Mouse (Mus musculus) splenic B cell, adult 2 months (primary cell): ENCODE results near the gene Arl8b.

Source experiments
- DNase-seq: peaks from one replicate; pipeline ENCODE4 v3.0.0-alpha.2; 2011; ENCODE audit warnings: low read depth, low spot score
- H3K27me3 ChIP-seq: 2 replicates; pipeline ENCODE4 v1.6.1; 2012; ENCODE audit warnings: mild to moderate bottlenecking, low read length, moderate library complexity, mixed read lengths; ENCODE audit not compliant: control insufficient read depth, poor library complexity, insufficient read depth, severe bottlenecking
- H3K36me3 ChIP-seq: 2 replicates; pipeline ENCODE4 v1.6.1; 2012; ENCODE audit warnings: mild to moderate bottlenecking, low read length, moderate library complexity, mixed read lengths; ENCODE audit not compliant: control insufficient read depth, poor library complexity, insufficient read depth, severe bottlenecking

The Arl8b gene

DNA sequence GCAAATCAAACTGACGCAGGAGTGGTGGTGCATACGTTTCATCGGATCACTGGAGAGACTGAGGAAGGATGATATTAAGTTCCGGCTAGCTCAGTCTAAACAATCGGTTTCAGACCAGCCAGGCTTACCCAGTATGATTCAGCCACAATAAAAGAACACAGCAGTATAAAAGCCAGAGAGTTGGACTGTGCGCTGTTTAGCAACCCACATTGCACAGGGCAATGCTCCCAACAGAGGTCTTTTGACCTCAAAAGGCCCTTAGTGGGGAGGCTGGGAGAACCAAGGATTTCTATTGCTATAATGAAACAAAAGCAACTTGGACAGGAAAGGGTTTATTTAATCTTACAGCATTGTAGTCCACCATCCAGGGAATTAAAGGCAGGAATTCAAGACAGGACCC is 9.4 kb upstream of the Arl8b start:
- DNase-seq, result no peak
- H3K27me3 ChIP-seq, result no peaks in the 10 kb centered on the region
- H3K36me3 ChIP-seq, result no peaks in the 10 kb centered on the region

DNA sequence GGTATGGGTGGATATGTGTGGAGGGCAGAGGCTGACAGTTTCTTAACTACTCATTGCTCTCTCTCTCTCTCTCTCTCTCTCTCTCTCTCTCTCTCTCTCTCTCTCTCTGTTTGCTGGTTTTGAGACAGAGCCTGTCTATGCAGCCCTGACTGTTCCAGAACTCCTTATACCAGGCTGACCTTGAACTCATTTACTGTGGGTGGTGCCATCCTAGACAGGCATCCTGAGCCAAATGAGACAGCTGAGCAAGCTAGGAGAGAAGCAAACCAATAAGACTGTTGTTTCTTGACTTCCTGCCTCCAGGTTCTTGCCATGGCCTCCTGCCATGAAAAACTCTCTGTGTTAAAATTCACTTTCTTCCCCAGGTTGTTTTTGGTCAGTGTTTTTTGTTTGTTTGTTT is 6.6 kb upstream of the Arl8b start:
- no peaks in the 10 kb centered on the region for H3K27me3 ChIP-seq
- DNase-seq, result no peak
- no peaks in the 10 kb centered on the region for H3K36me3 ChIP-seq

DNA sequence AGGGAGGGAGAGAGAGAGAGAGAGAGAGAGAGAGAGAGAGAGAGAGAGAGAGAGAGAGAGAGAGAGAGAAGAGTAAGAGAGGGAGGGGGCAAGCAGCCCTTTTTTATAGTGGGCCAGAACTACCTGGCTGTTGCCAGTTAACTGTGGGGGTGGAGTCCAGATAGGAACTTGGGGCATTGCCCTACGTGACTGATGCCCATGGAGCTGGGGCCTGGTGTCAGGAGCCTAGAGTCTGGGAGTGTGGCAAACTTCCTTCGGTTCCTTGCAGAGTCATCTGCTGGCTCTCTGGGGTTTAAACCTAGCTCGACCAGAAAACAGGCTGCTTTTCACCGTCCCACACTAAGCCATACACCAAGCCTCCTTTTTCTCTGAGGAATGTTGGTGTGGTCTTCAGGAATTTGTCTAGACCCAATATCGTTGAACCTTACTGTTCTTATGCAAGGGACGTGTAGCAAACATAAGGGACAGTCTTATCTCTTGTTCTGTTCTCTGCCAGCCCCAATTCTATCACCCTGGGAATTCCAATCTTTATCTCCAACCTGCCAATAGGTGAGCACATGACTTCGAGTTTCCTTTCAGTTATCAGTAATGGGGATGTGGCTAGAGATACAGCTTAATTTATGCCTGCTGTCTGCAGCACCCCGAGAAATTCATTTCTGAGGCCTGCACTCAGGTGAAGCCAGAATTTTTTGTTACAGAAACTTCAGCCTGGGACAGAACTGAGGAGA is 5.2 kb upstream of the Arl8b start:
- no peak for DNase-seq
- Histone ChIP-seq H3K27me3 (no peaks in the 10 kb centered on the region), H3K36me3 (no peaks in the 10 kb centered on the region)

DNA sequence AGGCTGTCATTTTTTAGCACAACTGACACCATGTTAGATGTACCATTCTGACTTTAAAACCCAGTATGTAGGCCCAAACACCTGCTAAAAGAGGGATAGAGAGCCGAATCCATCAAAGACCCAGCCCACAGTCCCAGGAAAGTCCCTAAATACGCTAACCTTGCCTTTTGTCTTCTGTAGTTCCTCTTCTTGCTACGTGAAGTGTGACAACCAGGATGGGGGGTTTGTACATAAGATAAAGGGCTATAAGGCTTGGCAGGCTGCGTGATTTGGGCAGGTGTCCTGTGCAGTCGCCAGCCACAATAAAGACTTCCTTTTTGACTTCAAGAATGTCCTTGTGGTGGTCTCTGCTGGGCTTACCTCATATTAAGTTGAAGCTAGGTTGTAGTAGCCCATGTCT is 4.5 kb upstream of the Arl8b start:
- Histone ChIP-seq H3K36me3 (no peaks in the 10 kb centered on the region), H3K27me3 (no peaks in the 10 kb centered on the region)
- peak; percentile 78 for DNase-seq

DNA sequence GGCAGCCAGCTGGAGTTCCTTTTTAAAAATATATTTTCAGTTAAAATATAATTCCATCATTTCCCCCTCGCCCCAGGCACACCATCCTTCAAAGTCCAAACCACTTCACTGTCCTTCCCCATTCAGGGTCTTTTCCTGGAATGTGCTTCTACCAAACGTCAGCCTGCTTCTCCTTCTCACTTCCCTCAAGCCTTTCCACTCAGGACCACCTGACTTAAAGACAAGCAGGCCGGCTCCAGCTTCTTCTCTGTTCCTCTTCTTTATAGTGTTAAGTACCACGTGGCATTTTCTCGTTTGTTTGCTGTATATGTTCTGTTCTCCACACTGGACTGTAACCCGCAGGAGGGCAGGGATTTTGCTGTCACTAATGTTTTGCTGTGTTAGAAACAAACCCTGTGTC is 1.0 kb upstream of the Arl8b start:
- no peaks in the 10 kb centered on the region for H3K36me3 ChIP-seq
- H3K27me3 ChIP-seq, result no peaks in the 10 kb centered on the region
- peak; percentile 74 for DNase-seq

DNA sequence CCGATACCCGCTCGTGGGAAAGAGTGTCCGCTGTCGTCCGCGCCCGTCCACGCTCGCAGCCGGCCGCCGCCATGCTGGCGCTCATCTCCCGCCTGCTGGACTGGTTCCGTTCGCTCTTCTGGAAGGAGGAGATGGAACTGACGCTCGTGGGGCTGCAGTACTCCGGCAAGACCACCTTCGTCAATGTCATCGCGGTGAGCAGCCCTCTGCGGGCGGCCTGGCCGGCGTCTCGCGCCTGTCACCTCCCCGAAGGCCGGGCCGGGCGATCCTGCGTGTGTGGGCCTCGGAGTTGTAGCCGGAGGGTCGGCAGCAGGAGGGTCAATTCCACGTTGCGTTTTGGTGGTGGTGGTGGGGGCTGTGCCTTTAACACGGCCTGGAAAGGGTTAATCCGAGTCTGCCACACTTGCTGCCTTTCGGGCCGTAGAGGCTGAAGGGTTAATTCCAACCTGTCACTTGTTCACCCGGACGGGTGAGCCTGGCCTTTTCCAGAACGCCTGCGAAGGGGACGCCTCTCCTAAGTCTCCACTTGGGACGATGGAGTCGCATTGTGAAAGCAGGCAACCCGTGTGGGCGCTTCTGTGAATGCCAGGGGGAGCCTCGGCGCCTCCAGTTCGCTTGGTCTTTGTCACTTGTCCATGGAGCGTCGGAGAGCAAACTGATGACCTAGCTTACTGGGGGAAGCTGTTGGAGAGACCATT is 434 bp downstream of the Arl8b start:
- no peaks in the 10 kb centered on the region for H3K36me3 ChIP-seq
- no peaks in the 10 kb centered on the region for H3K27me3 ChIP-seq
- peak; percentile 38 for DNase-seq

DNA sequence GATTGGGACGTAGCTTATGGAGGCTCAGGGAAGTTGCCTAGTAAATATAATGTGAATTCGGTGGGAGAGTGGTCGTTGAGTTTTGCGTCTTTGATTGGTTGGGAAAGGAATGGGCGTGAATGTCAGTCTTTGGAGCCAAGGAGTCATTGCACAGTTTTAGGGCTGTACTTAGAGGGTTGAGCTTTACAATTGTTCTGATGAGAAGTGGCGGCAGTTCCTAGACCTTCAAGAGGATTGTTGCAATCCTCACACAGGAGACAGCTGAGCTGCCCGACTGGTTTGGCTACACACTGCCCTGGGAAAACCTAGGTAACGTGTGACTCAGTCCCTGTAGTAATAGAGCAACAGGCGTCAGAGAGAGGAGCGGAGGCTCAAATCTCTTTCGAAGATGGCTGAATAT is 1.2 kb downstream of the Arl8b start:
- no peaks in the 10 kb centered on the region for H3K36me3 ChIP-seq
- no peak for DNase-seq
- H3K27me3 ChIP-seq, result no peaks in the 10 kb centered on the region

DNA sequence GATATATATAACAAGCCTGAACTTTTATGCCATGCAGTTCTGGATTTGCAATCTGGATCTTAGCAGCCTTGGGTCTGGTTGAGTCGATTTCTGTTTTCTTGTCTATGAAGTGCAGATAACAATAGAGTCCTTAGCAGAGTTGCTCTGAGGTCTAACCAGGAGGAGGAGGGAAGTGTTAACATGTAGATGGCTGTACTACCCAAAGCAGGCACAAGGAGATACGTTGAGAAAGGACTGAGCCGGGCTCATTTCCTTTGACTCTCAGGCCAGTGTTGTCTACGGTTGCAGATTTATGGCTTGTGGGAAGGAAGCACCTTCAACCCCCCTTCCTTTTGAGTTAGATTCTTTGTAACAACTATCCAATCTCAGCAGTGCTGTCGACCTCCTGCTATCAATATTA is 1.9 kb downstream of the Arl8b start:
- Histone ChIP-seq H3K27me3 (no peaks in the 10 kb centered on the region), H3K36me3 (no peaks in the 10 kb centered on the region)
- peak; percentile 60 for DNase-seq

DNA sequence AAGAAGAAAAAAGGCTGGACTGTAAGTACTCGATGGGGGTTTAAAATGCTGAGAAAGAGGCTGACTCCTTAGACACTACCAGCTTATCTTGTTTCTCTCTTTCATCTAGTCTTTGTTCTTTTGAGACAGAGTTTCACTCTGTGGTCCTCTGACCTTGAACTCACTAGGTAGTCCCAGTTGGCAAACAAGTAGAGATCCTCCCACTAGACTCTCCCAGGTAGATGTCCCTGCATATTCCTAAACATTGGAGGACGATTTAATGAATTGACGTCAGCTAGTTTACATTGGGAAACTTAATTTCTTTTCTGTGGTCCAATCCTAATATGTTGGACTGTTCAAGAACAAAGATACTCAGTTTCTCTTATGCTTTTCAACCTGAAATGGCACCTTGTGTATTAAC is 2.7 kb downstream of the Arl8b start:
- no peak for DNase-seq
- no peaks in the 10 kb centered on the region for H3K27me3 ChIP-seq
- no peaks in the 10 kb centered on the region for H3K36me3 ChIP-seq

DNA sequence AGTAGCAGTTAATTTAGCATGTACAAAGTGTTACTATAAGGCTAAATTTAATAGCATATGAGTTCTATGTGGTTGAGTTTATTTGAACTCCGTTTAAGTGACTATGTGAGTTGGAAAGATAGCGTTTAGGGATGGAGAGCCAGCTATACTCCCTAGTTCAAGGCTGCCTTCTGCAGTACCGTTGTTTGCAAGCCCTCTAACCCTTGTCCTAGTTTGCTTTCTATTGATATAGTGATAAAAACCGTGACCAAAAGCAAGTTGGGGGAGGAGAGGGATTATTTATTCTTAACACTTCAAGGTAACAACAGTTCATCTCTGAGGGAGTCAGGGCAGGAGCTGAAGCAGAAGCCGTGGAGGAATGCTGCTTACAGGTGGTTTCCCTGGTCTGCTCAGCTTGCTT is 8.6 kb downstream of the Arl8b start:
- Histone ChIP-seq H3K27me3 (no peaks in the 10 kb centered on the region), H3K36me3 (0 out of 2 replicates have a peak, but pooled peaks cover 3% of the 10 kb centered on the region)
- no peak for DNase-seq

DNA sequence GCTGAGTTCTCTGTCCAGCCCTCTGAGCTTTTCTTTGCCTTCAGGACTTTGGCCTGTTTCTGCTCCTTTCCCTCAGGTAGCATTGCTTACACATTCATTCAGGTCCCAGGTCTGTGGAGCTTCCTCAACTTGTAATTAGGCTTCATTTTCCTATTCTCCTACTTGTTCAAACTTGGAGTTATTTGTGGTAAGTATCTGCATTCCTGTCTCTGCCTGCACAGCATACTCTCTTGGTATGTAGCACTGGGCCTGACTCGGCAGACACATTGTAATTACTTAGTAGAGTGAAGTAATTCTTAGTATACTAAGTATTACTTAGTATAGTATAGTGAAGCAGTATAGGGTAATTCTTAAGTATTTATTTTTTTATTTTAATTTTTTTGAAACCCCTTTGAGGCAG is 13.0 kb downstream of the Arl8b start:
- DNase-seq, result no peak
- no peaks in the 10 kb centered on the region for H3K27me3 ChIP-seq
- H3K36me3 ChIP-seq, result peaks cover 2% of the 10 kb centered on the region; the same call in 1 of the 2 replicates

DNA sequence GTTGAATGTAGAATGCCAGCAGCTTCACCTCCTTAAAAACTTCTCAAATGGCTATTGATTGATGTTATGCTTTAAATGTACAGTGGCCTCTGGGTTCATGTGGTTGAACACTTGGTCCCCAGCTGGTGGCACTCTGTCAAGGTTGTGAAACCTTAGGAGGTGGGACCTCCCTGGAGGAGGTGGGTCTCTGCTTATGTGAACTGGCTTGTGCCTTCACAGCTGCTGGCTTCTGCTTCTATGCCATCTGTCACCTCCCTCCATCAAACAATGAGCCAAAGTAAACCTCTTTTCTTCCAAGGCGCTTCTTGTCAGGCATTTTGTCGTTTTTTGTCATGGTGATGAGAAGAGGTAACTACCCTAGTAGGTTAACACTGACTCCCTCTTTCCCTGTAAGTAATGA is 13.8 kb downstream of the Arl8b start:
- no peaks in the 10 kb centered on the region; the same call in 1 of the 2 replicates for H3K36me3 ChIP-seq

DNA sequence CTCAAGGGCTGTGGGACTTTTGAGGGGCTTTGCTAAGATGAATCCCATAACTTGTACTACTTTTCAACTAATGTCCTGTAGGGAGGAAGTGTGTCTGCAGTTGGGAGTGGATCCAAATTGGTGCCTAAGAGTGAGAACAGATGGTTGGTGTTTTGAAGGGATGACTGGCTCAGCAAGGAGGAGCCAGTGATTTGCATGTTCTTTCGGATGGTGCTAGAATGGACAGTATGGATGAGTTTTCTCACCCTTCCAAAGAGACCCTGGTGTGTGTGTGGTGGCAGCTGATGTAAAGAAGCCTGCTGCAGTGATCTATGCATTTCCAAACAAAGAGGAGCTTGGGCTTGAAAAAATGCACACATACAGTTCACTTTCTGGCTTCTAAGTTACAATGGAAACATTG is 22.3 kb downstream of the Arl8b start:
- H3K36me3 ChIP-seq, result no peaks in the 10 kb centered on the region
- H3K27me3 ChIP-seq, result no peaks in the 10 kb centered on the region
- no peak for DNase-seq

More for the DNA sequence above, 13.8 kb downstream of the Arl8b start:
- no peak for DNase-seq
- H3K27me3 ChIP-seq, result no peaks in the 10 kb centered on the region

DNA sequence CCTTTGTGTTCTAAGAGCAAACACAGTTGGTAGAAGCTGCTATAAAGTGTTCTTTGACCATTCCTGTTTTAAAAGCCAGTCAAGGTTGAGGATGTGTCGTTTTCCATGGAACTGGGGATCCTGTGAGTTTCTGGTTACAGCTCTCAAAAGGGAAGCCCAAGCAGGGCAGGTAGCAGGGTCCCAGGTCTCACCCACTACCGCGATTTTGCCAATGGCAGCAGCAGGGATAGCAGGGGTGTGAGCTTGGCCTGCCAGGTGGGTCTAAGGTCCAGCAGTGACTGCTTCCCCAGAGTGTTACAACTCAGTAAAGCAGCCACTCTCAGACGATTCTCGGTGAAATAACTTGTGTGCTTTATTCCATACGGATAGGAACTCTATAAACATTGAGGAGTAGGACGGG is 23.0 kb downstream of the Arl8b start:
- Histone ChIP-seq H3K36me3 (no peaks in the 10 kb centered on the region), H3K27me3 (no peaks in the 10 kb centered on the region)

DNA sequence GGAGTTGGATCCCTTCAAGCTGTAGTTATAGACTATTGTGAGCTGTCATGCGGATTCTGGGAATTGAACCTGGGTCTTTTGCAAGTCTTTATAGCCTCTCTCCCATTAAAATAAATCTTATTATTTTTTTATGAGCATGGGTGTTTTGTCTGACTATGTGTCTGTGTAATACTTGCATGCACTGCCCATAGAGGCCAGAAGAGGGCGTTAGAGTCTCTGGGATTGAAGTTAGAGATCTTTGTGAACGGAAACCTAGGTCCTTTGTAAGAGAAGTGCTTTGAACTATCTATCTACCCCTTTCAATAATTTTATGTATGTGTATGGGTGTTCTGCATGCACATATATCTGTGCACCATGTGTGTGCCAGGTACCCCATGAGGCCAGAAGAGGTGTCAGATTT is 24.5 kb downstream of the Arl8b start:
- DNase-seq, result peak; percentile 58
- H3K27me3 ChIP-seq, result no peaks in the 10 kb centered on the region

More for the DNA sequence above, 23.0 kb downstream of the Arl8b start:
- no peak for DNase-seq

More for the DNA sequence above, 24.5 kb downstream of the Arl8b start:
- no peaks in the 10 kb centered on the region for H3K36me3 ChIP-seq
